Mouse (Mus musculus): ENCODE measurements around the gene Gm49396.
A peak's percentile ranks its signal among the peaks of the same experiment; 100 is the strongest.

The Gm49396 gene

DNA sequence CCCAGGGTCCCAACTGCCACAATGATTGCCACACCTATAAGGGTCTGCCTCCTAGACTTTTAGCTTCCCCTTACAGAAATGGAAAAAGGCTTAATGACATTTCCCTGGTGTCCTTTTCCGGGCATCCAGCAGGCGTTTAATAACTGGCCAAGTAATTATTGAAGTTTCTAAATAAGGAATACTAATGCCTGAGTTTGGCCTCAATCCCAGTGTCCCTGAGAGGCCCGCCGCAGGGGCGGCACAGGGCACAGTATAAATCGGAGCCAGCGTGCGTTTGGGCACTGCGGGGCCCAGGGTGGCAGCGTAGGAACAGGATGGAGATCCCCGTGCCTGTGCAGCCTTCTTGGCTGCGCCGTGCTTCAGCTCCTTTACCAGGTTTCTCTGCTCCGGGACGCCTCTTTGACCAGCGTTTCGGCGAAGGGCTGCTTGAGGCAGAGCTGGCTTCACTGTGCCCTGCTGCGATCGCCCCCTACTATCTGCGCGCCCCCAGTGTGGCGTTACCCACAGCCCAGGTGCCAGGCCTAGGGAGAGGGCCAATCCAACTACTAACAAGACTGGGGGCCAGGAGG is 10.0 kb upstream of the Gm49396 start:
- peak; percentile 51 to 58 for DNase-seq

DNA sequence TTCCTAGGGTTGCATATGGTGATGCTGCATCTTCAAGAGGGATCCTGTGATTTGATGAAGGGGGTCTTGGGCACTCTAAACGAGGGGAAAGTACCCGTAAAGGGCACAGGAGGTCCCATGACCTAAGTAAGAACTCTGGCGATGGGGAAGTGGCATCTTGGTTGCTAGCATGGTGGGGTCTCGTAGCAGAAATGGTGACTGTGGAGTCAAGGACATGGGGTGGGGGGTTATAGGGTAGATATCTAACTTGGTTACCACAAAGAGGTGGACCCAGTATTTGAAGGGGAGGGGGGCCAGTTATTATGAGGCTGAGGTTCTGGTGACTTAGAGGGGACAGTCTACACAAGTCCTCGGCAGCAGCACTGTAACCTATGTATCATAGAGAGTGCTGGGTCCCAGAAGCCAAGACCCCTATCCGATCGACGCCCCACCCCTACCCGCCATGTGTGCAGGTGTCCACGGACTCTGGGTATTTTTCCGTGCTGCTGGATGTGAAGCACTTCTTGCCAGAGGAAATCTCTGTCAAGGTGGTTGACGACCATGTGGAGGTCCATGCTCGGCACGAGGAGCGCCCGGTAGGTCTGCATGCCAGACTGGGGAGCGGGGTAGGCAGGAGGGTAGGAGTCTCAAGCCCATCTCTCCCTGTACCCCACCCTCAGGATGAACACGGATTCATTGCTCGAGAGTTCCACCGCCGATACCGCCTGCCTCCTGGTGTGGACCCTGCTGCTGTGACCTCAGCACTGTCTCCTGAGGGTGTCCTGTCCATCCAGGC is 9.1 kb upstream of the Gm49396 start:
- DNase-seq: no peak

DNA sequence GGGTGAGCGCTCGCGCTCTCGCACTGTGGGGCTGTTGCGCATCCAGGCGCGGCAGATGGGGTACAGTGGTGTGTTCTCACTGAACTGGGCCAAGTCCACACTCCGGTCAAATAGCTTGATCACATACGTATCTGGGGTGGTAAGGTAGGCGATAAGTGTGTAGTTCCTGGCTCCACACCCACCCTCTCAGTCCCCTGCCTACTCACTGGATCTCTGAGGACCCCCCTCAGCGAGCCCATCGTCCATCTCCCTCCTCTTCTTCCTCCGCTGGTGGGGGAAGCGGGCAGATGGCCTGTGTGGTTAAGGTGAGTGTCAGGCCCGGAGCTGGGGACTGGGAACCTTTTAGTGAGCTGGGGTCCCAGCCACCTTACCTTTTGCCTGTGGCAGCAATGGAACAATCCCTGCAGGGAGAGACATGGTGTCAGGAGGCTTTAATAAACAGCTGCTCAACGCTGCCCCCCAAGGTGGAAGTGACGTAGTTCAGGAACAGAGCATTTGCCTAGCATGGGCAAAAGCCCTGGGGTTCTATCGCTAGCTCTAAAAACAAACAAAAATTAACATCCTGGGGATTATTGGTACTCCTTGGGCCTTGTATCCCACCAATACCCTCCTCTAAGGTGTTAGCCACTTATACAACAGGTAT is 6.1 kb upstream of the Gm49396 start:
- DNase-seq: peak in 1 of 2 experiments; percentile 54

DNA sequence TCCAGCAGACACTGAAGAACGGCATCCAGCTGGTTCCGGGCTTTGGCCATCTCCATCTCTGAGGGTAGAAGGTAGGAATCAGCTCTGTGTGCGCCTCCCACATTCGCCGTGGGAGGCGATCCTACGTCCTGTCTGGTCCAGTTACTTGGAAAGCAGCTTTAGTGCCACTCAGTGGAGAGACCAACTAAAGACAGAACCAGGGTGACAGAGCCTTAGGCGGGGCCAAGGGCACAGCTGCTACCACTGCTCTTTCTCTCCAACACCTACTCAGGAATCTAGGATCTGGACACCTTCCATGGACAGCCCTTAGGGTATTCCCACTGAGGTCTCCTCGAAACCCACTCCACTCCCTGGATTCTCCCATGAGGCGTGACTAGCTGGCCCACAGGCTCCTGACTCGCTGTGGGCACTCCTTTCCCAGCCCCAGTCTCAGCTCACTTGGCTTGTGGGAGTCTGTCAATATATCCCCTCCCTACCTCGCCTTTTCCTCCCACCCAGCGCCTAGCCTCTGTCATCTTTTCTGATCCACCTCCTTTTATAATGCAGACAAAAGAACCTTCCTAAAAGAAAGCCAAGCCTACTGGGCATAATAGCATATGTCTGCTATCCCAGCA is 5.1 kb upstream of the Gm49396 start:
- DNase-seq: no peak

DNA sequence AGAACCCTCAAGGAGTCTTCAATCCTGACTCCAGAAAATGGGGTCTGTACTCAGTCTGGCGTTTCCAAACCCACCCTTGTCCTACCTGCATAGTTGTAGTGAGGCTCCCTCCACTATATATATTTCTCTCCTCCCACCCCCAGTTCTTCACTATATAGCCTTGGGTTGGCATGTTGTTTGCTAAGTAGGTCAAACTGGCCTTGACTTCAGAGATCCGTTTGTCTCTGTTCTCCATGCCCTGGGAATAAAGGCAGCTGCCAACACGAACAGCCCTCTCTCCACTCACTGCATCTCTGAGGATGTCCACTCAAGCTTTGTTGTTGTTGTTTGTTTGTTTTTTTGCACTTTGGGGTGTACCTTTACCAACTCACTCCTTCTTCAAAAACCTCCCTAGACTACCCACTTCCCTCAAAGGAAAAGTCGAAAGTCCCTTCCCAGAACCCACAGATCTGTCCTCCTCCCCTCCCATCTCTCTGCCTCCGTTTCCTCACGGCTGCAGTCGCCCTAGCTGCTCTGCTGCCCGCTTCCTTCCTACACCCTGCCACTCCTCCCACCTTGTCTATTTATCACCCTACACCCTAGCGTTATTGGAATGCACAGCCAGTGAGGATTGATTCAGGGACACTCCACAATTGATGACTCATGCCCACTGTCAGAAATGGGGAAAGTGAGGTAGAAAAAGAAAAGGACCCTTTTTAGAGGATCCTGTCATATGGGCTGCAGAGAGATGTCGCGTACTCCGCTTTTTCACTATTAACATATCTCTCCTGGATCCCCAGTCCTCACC is 4.3 kb upstream of the Gm49396 start:
- DNase-seq: no peak

DNA sequence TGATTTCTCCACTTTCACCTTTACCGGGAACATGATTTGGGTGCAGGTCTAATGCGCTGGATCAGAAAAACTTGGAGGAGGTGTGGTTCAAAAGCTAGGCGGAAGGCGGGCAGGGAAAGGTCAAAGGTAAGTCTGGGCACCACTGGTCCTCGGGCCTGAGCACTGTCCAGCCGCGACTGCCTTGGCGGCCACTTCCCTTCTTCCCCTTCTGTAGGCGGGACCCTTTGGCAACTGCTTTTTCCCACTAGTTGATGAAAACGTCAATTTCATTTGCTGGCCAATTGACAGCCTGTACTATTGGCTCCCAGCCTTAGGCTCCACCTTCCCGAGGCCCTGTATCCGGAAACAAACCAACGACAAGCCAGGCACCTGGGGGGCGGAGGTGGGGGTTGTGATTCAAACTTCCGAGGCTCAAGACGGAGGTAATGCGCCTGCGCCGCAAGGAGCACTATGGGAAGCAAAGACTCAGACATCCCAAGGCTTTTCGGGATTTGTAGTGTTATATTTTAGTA is 3.6 kb upstream of the Gm49396 start, which contains the start of gene Lin37:
Lin37 (minus strand) TSS at position 396 of the 512 bp plus-strand sequence.
- peak; percentile 98 to 100 for DNase-seq

DNA sequence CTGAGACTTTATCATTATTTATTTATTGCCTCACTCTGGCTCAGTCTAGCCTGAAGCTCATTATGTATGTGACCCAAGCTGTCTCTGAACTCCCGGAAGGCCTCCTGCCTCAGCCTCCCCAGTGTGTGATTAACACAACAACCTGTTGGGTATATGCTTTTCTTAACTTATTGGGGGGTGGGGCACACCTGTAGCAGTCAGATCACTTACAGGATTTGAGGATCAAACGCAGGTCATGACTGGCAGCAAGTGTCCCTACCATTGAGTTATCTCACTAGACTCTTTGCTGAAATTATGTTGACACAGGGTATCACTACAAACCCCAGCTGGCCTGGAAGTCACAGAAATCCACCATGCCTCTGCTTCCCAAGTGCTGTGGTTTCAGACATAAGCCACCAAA is 2.8 kb upstream of the Gm49396 start:
- DNase-seq: no peak

DNA sequence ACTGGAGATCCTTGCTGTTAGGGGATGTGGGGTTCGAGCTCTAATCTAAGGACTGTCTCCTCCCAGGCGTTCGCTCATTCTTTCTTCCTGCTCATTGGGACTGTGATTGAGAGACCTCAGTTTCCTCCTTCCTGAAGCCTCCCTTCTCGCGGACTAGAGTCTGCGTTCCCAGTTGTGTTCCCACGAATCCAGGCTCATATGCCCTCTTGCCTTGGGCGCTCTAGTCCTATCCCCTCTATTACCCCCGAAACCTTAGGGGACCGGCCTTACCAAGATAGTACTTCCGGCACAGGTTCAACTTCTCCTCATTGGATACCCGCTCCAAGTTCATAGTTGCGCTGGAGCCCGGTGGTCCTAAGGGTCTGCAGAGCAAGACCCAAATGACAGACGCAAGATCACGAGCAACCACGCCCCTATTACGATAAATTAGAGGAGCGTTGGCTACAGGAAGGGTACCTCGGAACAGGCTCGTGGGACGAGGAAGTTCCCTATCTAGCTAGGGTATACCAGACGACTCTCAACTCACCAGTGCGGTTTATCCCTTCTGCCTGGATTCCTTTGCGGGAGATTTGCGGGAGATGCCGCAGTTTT is 523 bp upstream of the Gm49396 start:
- peak in 1 of 2 experiments; percentile 19 for DNase-seq

DNA sequence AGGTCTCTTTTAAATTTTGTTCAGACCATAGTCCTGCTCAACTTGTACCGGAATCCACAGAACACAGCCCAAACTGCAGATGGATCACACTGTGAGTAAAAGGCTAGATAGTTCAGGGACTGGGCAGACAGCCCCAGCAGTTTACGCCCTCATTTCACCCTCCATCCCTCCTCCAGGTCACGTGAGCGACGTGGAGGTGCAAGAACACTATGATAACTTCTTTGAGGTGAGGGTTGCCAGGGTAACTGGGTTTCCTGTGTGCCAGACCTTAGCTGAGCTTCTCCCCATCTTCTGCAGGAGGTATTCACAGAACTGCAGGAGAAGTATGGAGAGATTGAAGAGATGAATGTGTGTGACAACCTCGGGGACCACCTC is 749 bp downstream of the Gm49396 start:
- DNase-seq: no peak

DNA sequence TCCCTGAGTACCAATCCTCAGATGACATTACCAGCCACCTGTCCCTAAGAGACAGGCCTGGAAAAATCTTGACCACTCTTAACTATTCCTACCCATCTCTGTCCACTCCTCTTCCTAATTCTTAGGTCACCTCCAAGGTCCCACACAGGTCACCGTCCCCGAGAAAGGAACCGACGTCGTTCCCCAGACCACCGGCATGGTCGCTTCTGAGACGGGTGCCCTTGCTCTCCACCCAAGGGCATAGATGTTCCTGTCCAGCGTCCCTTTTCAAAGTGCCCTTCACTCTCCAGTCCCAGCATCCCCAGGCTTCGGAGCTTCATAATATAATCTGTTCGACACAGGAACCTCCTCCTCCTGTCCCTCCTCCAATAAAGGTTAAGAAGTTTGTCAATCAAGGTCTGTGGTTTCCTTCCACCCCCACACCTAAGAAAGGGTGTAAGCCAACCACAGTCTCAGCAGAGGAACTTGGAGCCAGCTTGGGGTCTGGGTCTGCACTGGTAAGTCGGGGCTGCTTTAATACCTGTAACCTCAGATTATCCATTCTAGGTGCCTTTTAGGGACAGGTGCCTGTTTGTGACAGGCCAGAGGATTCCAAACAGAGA is 1.9 kb downstream of the Gm49396 start, which contains the start of gene Igflr1:
Igflr1 (plus strand) TSS at position 458 of the 602 bp plus-strand sequence.
- DNase-seq: no peak

DNA sequence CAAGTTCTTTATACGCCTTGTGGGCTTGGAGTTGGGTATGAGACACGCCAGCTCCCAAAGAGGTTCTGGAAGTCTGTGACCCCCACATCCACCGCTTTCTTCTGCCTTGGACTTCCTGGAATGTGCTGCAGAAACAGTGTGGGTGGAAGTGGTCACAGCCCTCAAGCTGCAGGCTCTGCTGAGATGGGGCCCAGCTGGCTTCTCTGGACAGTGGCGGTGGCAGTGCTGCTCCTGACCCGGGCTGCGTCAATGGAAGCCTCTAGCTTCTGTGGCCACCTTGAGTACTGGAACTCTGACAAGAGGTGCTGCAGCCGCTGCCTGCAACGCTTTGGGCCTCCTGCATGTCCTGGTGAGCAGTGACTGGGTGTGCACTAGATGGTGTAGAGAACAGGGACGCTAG is 2.9 kb downstream of the Gm49396 start:
- DNase-seq: no peak

DNA sequence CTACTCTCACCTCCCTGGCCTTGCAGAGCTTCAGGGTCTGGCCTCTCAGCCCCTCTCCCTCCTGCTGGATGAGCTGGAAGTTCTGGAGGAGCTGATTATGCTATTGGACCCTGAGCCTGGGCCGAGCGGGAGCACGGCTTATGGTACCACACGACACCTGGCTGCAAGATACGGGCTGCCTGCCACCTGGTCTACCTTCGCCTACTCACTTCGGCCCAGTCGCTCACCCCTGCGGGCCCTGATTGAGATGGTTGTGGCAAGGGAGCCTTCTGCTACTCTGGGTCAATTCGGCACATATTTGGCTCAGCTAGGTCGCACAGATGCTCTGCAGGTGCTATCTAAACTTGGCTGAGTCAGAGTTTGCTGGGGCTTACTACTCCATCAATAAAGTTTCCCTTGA is 4.4 kb downstream of the Gm49396 start:
- DNase-seq: no peak

DNA sequence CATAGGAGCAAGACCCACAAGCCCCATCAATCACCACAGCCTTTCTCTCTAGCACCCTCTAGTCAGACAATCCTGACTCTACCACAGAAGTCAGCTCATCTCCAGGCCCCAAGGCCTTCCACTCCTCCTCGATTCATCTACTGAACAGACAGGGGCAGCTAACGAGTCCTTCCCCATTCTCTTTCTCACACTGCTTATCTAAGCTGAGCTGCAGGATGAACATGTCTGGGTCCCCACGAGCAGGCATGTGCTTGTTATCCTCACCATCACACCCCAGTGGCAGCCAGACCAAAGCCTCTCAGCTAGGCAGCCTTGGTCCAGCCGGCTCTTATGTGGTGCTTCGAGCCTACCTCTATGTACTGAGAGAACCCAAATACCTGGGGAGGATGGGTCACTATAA is 9.2 kb downstream of the Gm49396 start:
- DNase-seq: no peak

DNA sequence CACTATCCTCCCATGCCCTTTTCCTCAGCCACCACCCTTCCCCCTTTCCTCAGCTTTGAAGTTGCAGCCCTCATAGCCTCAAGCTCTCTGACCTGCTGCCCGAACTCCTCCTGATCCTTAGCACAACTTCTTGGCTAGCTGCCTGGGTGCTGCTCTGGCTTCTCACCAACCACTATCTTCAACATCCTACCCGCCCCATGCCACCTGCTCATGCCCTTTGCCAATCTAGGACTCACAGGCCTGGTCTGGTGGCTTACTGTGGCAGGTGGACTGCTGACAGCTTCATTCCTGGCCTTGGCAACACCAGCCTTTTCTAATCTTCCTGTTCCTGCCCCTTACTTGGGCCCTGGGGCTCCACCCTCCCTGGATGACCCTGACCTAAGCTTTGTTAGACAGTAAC is 9.8 kb downstream of the Gm49396 start:
- DNase-seq: peak; percentile 81 to 87

DNA sequence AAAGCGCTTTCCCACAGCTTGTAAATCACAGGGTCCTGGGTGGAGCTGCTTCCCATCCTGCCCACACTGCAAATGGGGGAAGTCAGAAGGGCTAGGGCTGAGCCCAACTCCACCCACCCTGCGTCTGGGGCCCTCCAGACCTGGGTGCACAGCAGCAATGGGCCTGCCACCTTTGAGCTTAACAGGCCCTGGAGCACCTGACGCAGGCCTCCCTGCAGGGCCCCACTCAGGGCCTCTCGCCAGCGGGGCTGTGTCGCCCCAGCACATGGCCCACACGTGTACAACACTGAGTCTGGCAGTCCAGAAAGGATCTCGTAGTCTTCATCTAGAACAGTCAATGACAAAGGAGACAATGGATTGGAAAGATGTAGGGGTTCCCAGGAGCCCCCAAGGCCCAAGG is 16.8 kb downstream of the Gm49396 start:
- DNase-seq: no peak

DNA sequence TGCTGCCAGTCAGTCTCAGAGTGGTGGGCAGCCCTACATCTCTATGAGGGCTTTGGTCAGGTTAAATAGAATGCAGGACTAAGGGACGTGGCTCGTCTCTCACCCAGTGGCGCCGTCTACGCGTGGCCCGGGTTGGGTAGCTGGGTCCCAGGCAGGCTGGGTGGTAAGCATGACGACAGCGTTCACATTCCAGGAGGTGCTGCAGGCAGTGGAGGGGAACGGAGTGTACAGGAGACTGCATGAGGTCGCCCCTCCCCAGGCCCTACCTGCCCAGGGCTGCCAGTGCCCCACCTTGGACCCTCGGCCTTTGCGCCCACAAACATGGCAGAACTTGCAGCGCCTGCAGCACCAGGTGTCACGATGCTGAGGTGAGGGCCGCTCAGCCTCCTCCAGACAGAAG is 18.4 kb downstream of the Gm49396 start:
- peak in 1 of 2 experiments; percentile 27 for DNase-seq

DNA sequence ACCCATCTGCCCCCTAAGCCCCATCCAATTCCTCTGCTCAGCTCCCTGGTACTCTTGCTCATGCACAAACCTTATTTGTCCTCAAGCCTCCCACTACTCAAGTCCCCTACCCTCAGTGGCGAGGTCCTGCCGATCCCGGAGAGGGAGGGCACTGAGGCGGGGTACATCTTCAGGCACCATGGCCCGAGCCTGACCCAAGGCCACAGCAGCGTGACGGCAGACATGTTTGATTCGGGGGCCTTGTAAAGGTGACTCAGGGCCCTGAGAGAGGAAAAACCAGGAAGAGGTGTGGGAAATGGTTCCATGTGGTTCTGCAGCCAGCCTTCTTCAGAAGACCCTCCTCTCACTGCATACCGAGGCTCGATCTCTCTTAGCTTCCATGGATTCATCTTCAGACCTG is 21.2 kb downstream of the Gm49396 start:
- DNase-seq: no peak

DNA sequence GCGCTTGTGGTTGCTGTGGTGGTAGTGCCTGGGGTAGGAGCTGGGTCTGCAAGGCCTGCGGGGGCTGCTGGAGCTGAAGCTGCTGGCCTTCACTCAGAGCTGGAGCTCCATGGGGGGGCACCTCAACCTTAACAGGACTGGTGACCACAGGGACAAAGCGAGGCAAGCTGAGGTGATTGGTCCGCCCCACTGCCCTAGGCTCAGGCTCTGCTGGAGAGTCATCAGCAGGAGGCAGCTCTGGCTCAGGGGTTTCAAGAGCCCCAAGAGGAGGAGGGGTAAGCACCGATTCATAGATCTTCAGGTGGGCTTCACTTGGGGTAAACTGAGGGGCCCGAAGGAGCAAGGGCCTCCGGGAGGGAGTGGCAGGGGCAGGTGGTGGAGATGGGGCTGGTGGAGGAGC is 22.0 kb downstream of the Gm49396 start:
- no peak for DNase-seq

DNA sequence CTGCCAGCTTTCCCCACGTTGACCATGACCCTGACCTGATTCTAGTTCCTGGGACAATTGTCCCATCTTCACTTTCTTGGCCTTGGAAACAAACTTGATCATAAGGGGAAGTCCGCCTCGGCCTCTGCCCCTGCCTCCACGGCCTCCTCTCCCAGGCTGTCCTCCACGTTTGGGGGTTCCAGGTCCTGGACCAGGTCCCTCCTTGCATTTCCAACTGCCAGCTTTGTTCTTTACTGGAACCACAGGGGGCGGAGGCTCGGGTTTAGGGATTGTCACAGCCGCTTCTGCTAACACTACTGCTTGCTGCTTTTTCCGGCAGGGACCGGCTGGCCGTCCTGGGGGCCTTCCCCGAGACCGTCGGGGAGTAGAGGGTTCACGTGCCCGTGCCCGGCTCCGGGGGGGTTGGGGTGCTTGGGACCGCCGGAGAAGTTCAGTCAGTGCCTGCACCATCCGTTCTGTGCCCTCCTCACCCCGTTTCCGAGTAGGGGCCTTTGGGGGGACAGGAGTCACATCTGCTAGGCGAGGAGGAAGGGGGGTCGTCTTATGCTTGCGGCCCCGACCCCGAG is 23.4 kb downstream of the Gm49396 start:
- DNase-seq: no peak

DNA sequence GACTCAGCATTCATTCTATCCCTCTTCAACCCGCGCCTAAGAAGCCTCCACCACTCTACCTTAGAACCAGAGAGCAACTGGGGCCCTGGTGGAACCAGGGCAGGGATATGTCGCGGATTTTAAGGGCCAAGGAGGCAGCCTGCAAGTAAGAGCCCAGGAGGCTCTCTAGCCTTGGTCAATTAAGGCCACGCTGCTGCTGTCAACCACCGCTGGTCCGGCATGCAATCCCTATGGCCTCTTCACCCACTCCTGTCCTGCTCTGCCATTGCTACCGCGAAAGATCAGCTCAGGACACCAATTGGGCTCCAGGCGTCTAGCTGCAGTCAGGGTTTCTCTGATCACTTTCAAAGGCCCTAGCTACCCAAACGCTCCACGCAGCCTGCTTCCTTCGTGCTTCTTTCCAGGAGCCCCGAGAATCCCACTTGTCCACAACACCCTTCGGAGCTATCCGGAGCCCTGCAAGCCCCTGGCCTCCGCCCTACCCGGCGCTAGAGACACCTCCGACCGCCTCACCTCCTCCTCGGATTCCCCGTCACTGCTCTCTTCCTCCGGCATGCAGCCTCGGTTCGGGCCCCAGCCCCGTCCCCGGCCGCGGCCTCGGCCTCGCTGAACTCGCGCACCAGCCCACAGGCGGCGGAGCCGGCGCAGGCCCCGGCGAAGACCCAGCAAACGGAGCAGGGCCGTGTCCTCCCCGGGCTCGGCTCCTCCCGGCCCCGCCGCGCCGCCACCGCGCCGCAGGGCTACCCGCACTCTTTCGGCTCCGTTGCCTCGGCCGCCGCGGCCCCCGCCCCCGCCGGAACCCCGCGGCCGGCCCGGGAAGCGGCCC is 24.9 kb downstream of the Gm49396 start:
- DNase-seq: peak; percentile 24 to 53

Data from kidney, postnatal 36 days (tissue).